Mouse (Mus musculus) liver, postnatal 0 days (tissue): ENCODE results near the gene Gimap8.

Source experiments
- CTCF ChIP-seq: sonication (generic); IDR thresholded peaks from 2 replicates; pipeline ENCODE4 v1.5.1; 2016; ENCODE audit warnings: antibody characterized with exemption, low read depth
- EP300 ChIP-seq: IDR thresholded peaks from 2 replicates; pipeline ENCODE4 v1.6.1; 2016; ENCODE audit warnings: antibody characterized with exemption, low read depth, mild to moderate bottlenecking

GRCm38 (mm10) chr6:48697555-48697930 is 50.5 kb downstream of the Gimap8 start:
- TF ChIP-seq CTCF (no peak), EP300 (no peak)
